Mouse (Mus musculus) MEL (cell line): ENCODE data around the gene Fat3. TPM values are rescaled to one million over a fixed set of nuclear protein-coding genes. Genes with fewer than 3 reads are reported as not detected.

Source experiments
- DNase-seq: peaks from one replicate; pipeline ENCODE4 v3.0.0; 2011; ENCODE audit warnings: low read depth, low spot score
- H3K27ac ChIP-seq: 2 replicates; pipeline ENCODE4 v1.5.1; 2012; ENCODE audit warnings: low read depth, mild to moderate bottlenecking, control low read depth, low read length, moderate library complexity; ENCODE audit not compliant: control insufficient read depth
- H3K27me3 ChIP-seq, 2 experiments: fragments of 150-350 bp in 1 of 2; sonication (generic) in 1 of 2; 2 replicates each; pipeline ENCODE4 v1.6.1; 2012; ENCODE audit warnings: low read length in 2 of 2, mild to moderate bottlenecking in 2 of 2, improper control_type of control experiment in 1 of 2, moderate library complexity in 1 of 2; ENCODE audit not compliant: insufficient read depth in 2 of 2, control insufficient read depth in 1 of 2
- H3K36me3 ChIP-seq, 2 experiments: 2 replicates each; pipeline ENCODE4 v1.6.1; 2012 to 2014; ENCODE audit warnings: low read length in 2 of 2, improper control_type of control experiment in 1 of 2, inconsistent platforms in 1 of 2, mild to moderate bottlenecking in 1 of 2; ENCODE audit not compliant: insufficient read depth in 2 of 2, control insufficient read depth in 1 of 2
- H3K4me1 ChIP-seq, 2 experiments: fragments of 150-350 bp in 1 of 2; sonication (generic) in 1 of 2; 2 replicates each; pipeline ENCODE4 v1.6.1; 2012; ENCODE audit warnings: low read length in 2 of 2, improper control_type of control experiment in 1 of 2, mild to moderate bottlenecking in 1 of 2; ENCODE audit not compliant: insufficient read depth in 2 of 2, control insufficient read depth in 1 of 2
- H3K4me3 ChIP-seq, 2 experiments: fragments of 150-350 bp in 1 of 2; sonication (generic) in 1 of 2; 2 replicates each; pipeline ENCODE4 v1.5.1; 2012; ENCODE audit warnings: low read depth in 2 of 2, low read length in 2 of 2, mild to moderate bottlenecking in 2 of 2, moderate library complexity in 2 of 2, control low read depth in 1 of 2, improper control_type of control experiment in 1 of 2; ENCODE audit not compliant: control insufficient read depth in 1 of 2, insufficient read depth in 1 of 2
- H3K79me2 ChIP-seq: 2 replicates; pipeline ENCODE4 v1.6.1; 2012; ENCODE audit warnings: mild to moderate bottlenecking, low read length, moderate library complexity; ENCODE audit not compliant: control insufficient read depth, poor library complexity, insufficient read depth
- H3K9ac ChIP-seq: 2 replicates; pipeline ENCODE4 v1.6.1; 2012; ENCODE audit warnings: low read depth, mild to moderate bottlenecking, control low read depth, low read length, moderate library complexity; ENCODE audit not compliant: control insufficient read depth, poor library complexity, severe bottlenecking
- H3K9me3 ChIP-seq: fragments of 150-350 bp; sonication (generic); replicated peaks from 2 replicates; pipeline ENCODE4 v1.6.1; 2012; ENCODE audit warnings: mild to moderate bottlenecking, low read length, improper control_type of control experiment, moderate library complexity; ENCODE audit not compliant: insufficient read depth
- CHD1 ChIP-seq: IDR thresholded peaks from 2 replicates; pipeline ENCODE4 v1.6.1; 2012; ENCODE audit warnings: low read depth, mild to moderate bottlenecking, inconsistent platforms, low read length, improper control_type of control experiment
- CHD2 ChIP-seq: IDR thresholded peaks from 2 replicates; pipeline ENCODE4 v1.6.1; 2011; ENCODE audit warnings: low read length, improper control_type of control experiment
- GABPA ChIP-seq: IDR thresholded peaks from 2 replicates; pipeline ENCODE4 v1.6.1; 2012; ENCODE audit warnings: low read depth, mild to moderate bottlenecking, inconsistent platforms, low read length, improper control_type of control experiment, moderate library complexity
- GATA1 ChIP-seq: IDR thresholded peaks from 2 replicates; pipeline ENCODE4 v1.6.1; 2011; ENCODE audit warnings: low read depth, low read length, improper control_type of control experiment
- HCFC1 ChIP-seq: IDR thresholded peaks from 2 replicates; pipeline ENCODE4 v1.6.1; 2012; ENCODE audit warnings: low read depth, mild to moderate bottlenecking, inconsistent platforms, low read length, improper control_type of control experiment, moderate library complexity
- JUND ChIP-seq: IDR thresholded peaks from 2 replicates; pipeline ENCODE4 v1.6.1; 2011; ENCODE audit warnings: low read depth, mild to moderate bottlenecking, improper control_type of control experiment, low read length
- KAT2A ChIP-seq: conservative IDR thresholded peaks from 2 replicates; pipeline ENCODE4 v1.6.1; 2012; ENCODE audit warnings: low read depth, low read length, improper control_type of control experiment, inconsistent platforms
- MAZ ChIP-seq: IDR thresholded peaks from 2 replicates; pipeline ENCODE4 v1.6.1; 2012; ENCODE audit warnings: low read depth, mild to moderate bottlenecking, inconsistent platforms, low read length, improper control_type of control experiment
- MEF2A ChIP-seq: IDR thresholded peaks from 2 replicates; pipeline ENCODE4 v1.6.1; 2014; ENCODE audit warnings: low read depth, mild to moderate bottlenecking, inconsistent platforms, low read length, improper control_type of control experiment; ENCODE audit not compliant: poor library complexity, insufficient replicate concordance, severe bottlenecking; ENCODE audit errors: extremely low read depth
- MXI1 ChIP-seq: IDR thresholded peaks from 2 replicates; pipeline ENCODE4 v1.6.1; 2011; ENCODE audit warnings: mild to moderate bottlenecking, low read depth, low read length, improper control_type of control experiment
- MYC ChIP-seq: IDR thresholded peaks from 2 replicates; pipeline ENCODE4 v1.6.1; 2011; ENCODE audit warnings: low read depth, mild to moderate bottlenecking, low read length, improper control_type of control experiment, moderate library complexity
- NELFE ChIP-seq: IDR thresholded peaks from 2 replicates; pipeline ENCODE4 v1.6.1; 2011; ENCODE audit warnings: low read depth, low read length, improper control_type of control experiment
- NRF1 ChIP-seq: IDR thresholded peaks from 2 replicates; pipeline ENCODE4 v1.6.1; 2014; ENCODE audit warnings: low read depth, mild to moderate bottlenecking, inconsistent platforms, low read length, improper control_type of control experiment, moderate library complexity; ENCODE audit not compliant: poor library complexity, insufficient read depth, severe bottlenecking
- POLR2AphosphoS2 ChIP-seq: IDR thresholded peaks from 2 replicates; pipeline ENCODE4 v1.6.1; 2011; ENCODE audit warnings: low read length, improper control_type of control experiment
- POLR2AphosphoS5 ChIP-seq: IDR thresholded peaks from 2 replicates; pipeline ENCODE4 v1.6.1; 2012; ENCODE audit warnings: low read depth, borderline replicate concordance, mild to moderate bottlenecking, inconsistent platforms, low read length, moderate library complexity, mixed read lengths
- RAD21 ChIP-seq: IDR thresholded peaks from 2 replicates; pipeline ENCODE4 v1.6.1; 2011; ENCODE audit warnings: mild to moderate bottlenecking, low read depth, low read length, improper control_type of control experiment
- RCOR1 ChIP-seq: IDR thresholded peaks from 2 replicates; pipeline ENCODE4 v1.6.1; 2012; ENCODE audit warnings: low read depth, mild to moderate bottlenecking, inconsistent platforms, low read length, improper control_type of control experiment
- SMC3 ChIP-seq: IDR thresholded peaks from 2 replicates; pipeline ENCODE4 v1.6.1; 2011; ENCODE audit warnings: low read depth, low read length, improper control_type of control experiment
- TAL1 ChIP-seq: IDR thresholded peaks from 2 replicates; pipeline ENCODE4 v1.6.1; 2012; ENCODE audit warnings: mild to moderate bottlenecking, inconsistent platforms, low read length, moderate library complexity, mixed read lengths
- UBTF ChIP-seq: IDR thresholded peaks from 2 replicates; pipeline ENCODE4 v1.6.1; 2012; ENCODE audit warnings: low read depth, mild to moderate bottlenecking, inconsistent platforms, low read length, improper control_type of control experiment, moderate library complexity, borderline replicate concordance; ENCODE audit not compliant: insufficient read depth
- USF2 ChIP-seq, 2 experiments: IDR thresholded peaks; 2 replicates each; pipeline ENCODE4 v1.6.1; 2011 to 2012; ENCODE audit warnings: improper control_type of control experiment in 2 of 2, low read length in 2 of 2, borderline replicate concordance in 1 of 2, inconsistent platforms in 1 of 2, low read depth in 1 of 2, mild to moderate bottlenecking in 1 of 2; ENCODE audit not compliant: insufficient read depth in 1 of 2
- ZC3H11A ChIP-seq: IDR thresholded peaks from 2 replicates; pipeline ENCODE4 v1.6.1; 2012; ENCODE audit warnings: low read depth, mild to moderate bottlenecking, inconsistent platforms, low read length, improper control_type of control experiment
- ZKSCAN1 ChIP-seq: IDR thresholded peaks from 2 replicates; pipeline ENCODE4 v1.6.1; 2012; ENCODE audit warnings: low read depth, mild to moderate bottlenecking, inconsistent platforms, low read length, improper control_type of control experiment, moderate library complexity
- ZMIZ1 ChIP-seq: IDR thresholded peaks from 2 replicates; pipeline ENCODE4 v1.6.1; 2012; ENCODE audit warnings: low read depth, mild to moderate bottlenecking, inconsistent platforms, low read length, improper control_type of control experiment, moderate library complexity
- ZNF384 ChIP-seq: IDR thresholded peaks from 2 replicates; pipeline ENCODE4 v1.6.1; 2012; ENCODE audit warnings: low read depth, mild to moderate bottlenecking, inconsistent platforms, low read length, improper control_type of control experiment
- polyA plus RNA-seq, 2 experiments: library from polyadenylated mRNA; stranded (reverse) in 1 of 2; unstranded in 1 of 2; fragments of >175 nt in 1 of 2; fragments of >200 nt in 1 of 2; gene quantifications; 2 replicates each; pipeline versions ENCODE4 v1.2.1 to v1.2.4; 2012; ENCODE audit warnings: low replicate concordance in 2 of 2, low read depth in 1 of 2; ENCODE audit not compliant: insufficient read length in 2 of 2, insufficient read depth in 1 of 2, missing spikeins in 1 of 2
- total RNA-seq: library from RNA; depleted of rRNA; stranded (reverse); fragments of 300-350 nt; gene quantifications from 2 replicates; pipeline ENCODE4 v1.2.3, GENCODE M21; 2012

Gene Fat3
- total and polyA plus RNA-seq, 3 experiments, result 1.5 to 1.8 TPM; not detected in 1

DNA sequence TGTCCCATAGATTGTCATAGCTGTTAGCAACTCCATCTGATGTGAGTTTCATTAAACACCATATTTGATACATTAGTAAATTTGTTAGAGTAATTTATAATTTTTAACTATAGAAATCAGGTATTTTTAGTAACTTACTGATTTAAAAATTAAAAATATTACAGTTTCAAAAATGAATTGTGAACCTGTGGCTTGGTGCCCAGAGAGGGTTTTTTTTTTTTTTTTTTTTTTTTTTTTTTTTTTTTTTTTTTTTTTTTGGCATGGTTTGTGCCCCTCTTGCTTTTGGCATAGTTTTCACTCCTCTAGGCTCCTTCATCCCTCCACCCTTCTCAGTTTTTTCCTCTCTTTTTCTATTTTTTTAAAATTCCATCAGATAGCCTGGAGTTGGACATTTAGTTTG, 438.6 kb downstream of the Fat3 start:
- no peak for TF ChIP-seq POLR2AphosphoS2
- peak; percentile 62 for TF ChIP-seq ZNF384
- no peaks in the 10 kb centered on the region for H3K4me1 ChIP-seq
- peaks cover 0 to 2% of the 10 kb centered on the region in 2 experiments; a peak in 2 of 4 replicates for H3K27me3 ChIP-seq
- H3K9me3 ChIP-seq, result no peaks in the 10 kb centered on the region
- no peak overlapping the region for H3K27ac ChIP-seq
- no peak overlapping the region for H3K9ac ChIP-seq
- no peak overlapping the region for H3K4me3 ChIP-seq
- no peaks in the 10 kb centered on the region for H3K36me3 ChIP-seq
- no peaks in the 10 kb centered on the region for H3K79me2 ChIP-seq
- DNase-seq, result no peak

DNA sequence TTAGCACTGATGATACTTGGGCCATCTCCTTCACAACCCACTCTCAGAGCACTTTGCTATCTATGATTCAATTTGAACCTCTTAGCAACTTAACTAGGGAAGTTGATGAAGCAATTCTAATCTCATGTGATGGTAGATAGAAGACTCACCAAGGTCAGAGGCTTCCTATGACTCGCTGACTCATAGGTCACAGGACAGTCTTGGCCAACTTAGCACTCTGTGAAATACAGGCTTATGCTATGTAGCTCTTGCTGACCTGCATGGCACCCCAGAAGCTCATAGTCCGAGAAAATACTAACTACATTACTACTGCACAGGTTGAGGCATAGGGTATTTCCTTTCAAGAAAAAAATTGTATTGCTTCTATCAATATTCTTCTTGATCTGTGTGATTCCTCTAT, 454.4 kb downstream of the Fat3 start:
- DNase-seq, result no peak
- TF ChIP-seq MEF2A (no peak), ZC3H11A (no peak), POLR2AphosphoS5 (no peak), MXI1 (no peak), GATA1 (no peak), NRF1 (no peak), ZMIZ1 (no peak), RCOR1 (no peak), KAT2A (no peak)
- 0 out of 4 replicates have a peak, but pooled peaks cover 0 to 5% of the 10 kb centered on the region in 2 experiments for H3K27me3 ChIP-seq
- H3K36me3 ChIP-seq, result no peaks in the 10 kb centered on the region
- H3K4me1 ChIP-seq, result no peaks in the 10 kb centered on the region
- no peaks in the 10 kb centered on the region for H3K79me2 ChIP-seq
- no peak overlapping the region for H3K27ac ChIP-seq
- H3K9me3 ChIP-seq, result no peaks in the 10 kb centered on the region
- H3K9ac ChIP-seq, result no peak overlapping the region
- H3K4me3 ChIP-seq, result no peak overlapping the region

DNA sequence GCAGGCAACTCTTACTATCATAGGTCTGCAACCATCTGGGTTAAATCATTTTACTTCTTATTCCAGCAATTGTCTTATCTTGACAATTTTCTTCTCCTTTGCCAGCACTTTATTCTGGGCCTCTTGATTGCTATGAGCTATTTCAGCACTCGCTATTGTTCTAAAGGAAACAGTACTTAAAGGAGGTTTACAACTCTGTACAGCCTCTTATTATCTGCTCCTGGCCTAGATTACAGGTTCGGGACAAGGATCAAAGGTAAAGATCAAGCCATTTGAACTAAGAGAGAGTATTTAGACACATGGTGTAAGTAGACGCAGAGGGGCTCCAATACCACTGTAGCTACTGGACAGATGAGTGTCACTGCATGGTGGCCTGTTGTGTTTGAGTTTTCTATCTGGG, 463.7 kb downstream of the Fat3 start:
- no peak overlapping the region for H3K9ac ChIP-seq
- TF ChIP-seq MXI1 (no peak), MYC (no peak), CHD2 (no peak), SMC3 (no peak), NRF1 (no peak), ZKSCAN1 (no peak), GATA1 (no peak), CHD1 (no peak), HCFC1 (no peak), GABPA (no peak), RAD21 (no peak), MAZ (no peak), POLR2AphosphoS2 (no peak), JUND (no peak), ZC3H11A (no peak), NELFE (no peak), USF2 (IDR thresholded peaks at IDR 0.05; ENCODE audit: borderline replicate concordance in 1 of 2, insufficient read depth in 1 of 2, low read depth in 1 of 2, low read length in 2 of 2) (no peak), RCOR1 (no peak), TAL1 (no peak), UBTF (no peak)
- no peak for DNase-seq
- no peak overlapping the region for H3K27ac ChIP-seq
- no peaks in the 10 kb centered on the region for H3K4me1 ChIP-seq
- H3K27me3 ChIP-seq, result 0 out of 4 replicates have a peak, but pooled peaks cover 0 to 3% of the 10 kb centered on the region in 2 experiments
- H3K4me3 ChIP-seq, result no peak overlapping the region
- H3K9me3 ChIP-seq, result no peaks in the 10 kb centered on the region
- no peaks in the 10 kb centered on the region for H3K36me3 ChIP-seq
- no peaks in the 10 kb centered on the region for H3K79me2 ChIP-seq
